Mouse (Mus musculus): ENCODE data around the gene Sf3a2. TPM values are rescaled to one million over a fixed set of nuclear protein-coding genes. Genes with fewer than 3 reads are reported as not detected.
A peak's percentile ranks its signal among the peaks of the same experiment; 100 is the strongest.

Sf3a2 gene
- 44.7 and 59.9 TPM in 2 replicates for polyA plus RNA-seq (2015; fragmentation: Nextera tagmentation; extraction: Ambion mirVana)

- WGBS, result under 1% methylated on average over 91 of the region's 104 CpGs
- H3K36me3 ChIP-seq (ENCODE audit: control insufficient read depth, insufficient read depth, low read length), result peaks cover 28% of the 10 kb centered on the region
- no peaks in the 10 kb centered on the region for H3K27me3 ChIP-seq (replicated peaks; ENCODE audit: control insufficient read depth, insufficient read depth, low read length)
These were observed at the start of gene Sf3a2, which contains the start of gene Plekhj1 for GRCm38 (mm10) chr10:80798150-80799006. Gene Sf3a2, plus strand, starts transcription at chr10:80798198. Gene Plekhj1, minus strand, starts transcription at chr10:80798626.

GRCm38 (mm10) chr10:80748609-80749008 is 49.4 kb upstream of the Sf3a2 start:
- Histone ChIP-seq H3K9ac (ENCODE audit: low read depth, low read length) (no peak overlapping the region), H3K27me3 (replicated peaks; ENCODE audit: control insufficient read depth, insufficient read depth, low read length) (no peaks in the 10 kb centered on the region), H3K4me3 (ENCODE audit: low read length) (no peak overlapping the region), H3K4me1 (ENCODE audit: control insufficient read depth, insufficient read depth, low read depth, low read length) (peaks cover 4% of the 10 kb centered on the region), H3K36me3 (ENCODE audit: control insufficient read depth, insufficient read depth, low read length) (no peaks in the 10 kb centered on the region), H3K27ac (ENCODE audit: low read depth, low read length) (no peak overlapping the region), H3K4me2 (ENCODE audit: low read length) (no peak overlapping the region), H3K9me3 (ENCODE audit: control insufficient read depth, low read length) (no peaks in the 10 kb centered on the region)
- WGBS, result 18% methylated on average over 6 of the region's 6 CpGs
- ATAC-seq, result no peak

More at GRCm38 (mm10) chr10:80798150-80799006, at the start of gene Sf3a2, which contains the start of gene Plekhj1:
- H3K9ac ChIP-seq (ENCODE audit: low read depth, low read length), result peak within 1 kb of the TSS; percentile 98
- peak; percentile 93 for ATAC-seq
- no peaks in the 10 kb centered on the region for H3K9me3 ChIP-seq (ENCODE audit: control insufficient read depth, low read length)
- H3K4me1 ChIP-seq (ENCODE audit: control insufficient read depth, insufficient read depth, low read depth, low read length), result peaks cover 27% of the 10 kb centered on the region
- peak within 1 kb of the TSS; percentile 94 for H3K4me2 ChIP-seq (ENCODE audit: low read length)
- H3K27ac ChIP-seq (ENCODE audit: low read depth, low read length), result peak within 1 kb of the TSS; percentile 98
- H3K4me3 ChIP-seq (ENCODE audit: low read length), result peak within 1 kb of the TSS; percentile 91

GRCm38 (mm10) chr10:80751188-80751832 is 46.7 kb upstream of the Sf3a2 start:
- Histone ChIP-seq H3K9ac (ENCODE audit: low read depth, low read length) (peak overlapping the region; percentile 2; the same call in 1 of the 2 replicates), H3K36me3 (ENCODE audit: control insufficient read depth, insufficient read depth, low read length) (no peaks in the 10 kb centered on the region), H3K4me3 (ENCODE audit: low read length) (peak overlapping the region; percentile 7; the same call in 1 of the 2 replicates), H3K9me3 (ENCODE audit: control insufficient read depth, low read length) (no peaks in the 10 kb centered on the region), H3K27me3 (replicated peaks; ENCODE audit: control insufficient read depth, insufficient read depth, low read length) (no peaks in the 10 kb centered on the region), H3K27ac (ENCODE audit: low read depth, low read length) (no peak overlapping the region), H3K4me2 (ENCODE audit: low read length) (peak overlapping the region; percentile 30), H3K4me1 (ENCODE audit: control insufficient read depth, insufficient read depth, low read depth, low read length) (peaks cover 13% of the 10 kb centered on the region)
- WGBS, result 16% methylated on average over 16 of the region's 16 CpGs
- no peak for ATAC-seq

- H3K4me1 ChIP-seq (ENCODE audit: control insufficient read depth, insufficient read depth, low read depth, low read length), result peaks cover 21% of the 10 kb centered on the region
- no peaks in the 10 kb centered on the region for H3K9me3 ChIP-seq (ENCODE audit: control insufficient read depth, low read length)
- 3% methylated on average over 6 of the region's 6 CpGs for WGBS
- no peak overlapping the region for H3K27ac ChIP-seq (ENCODE audit: low read depth, low read length)
- peak; percentile 24 for ATAC-seq
- H3K27me3 ChIP-seq (replicated peaks; ENCODE audit: control insufficient read depth, insufficient read depth, low read length), result no peaks in the 10 kb centered on the region
- no peak overlapping the region for H3K4me3 ChIP-seq (ENCODE audit: low read length)
- no peaks in the 10 kb centered on the region for H3K36me3 ChIP-seq (ENCODE audit: control insufficient read depth, insufficient read depth, low read length)
- H3K4me2 ChIP-seq (ENCODE audit: low read length), result peak overlapping the region; percentile 30
- H3K9ac ChIP-seq (ENCODE audit: low read depth, low read length), result no peak overlapping the region
These were observed 45.8 kb upstream of the Sf3a2 start for GRCm38 (mm10) chr10:80752079-80752625.

GRCm38 (mm10) chr10:80754594-80755290 is 43.3 kb upstream of the Sf3a2 start, which contains the start of gene Dot1l:
Gene Dot1l, plus strand, starts transcription at chr10:80755206.
- 1% methylated on average over 42 of the region's 57 CpGs for WGBS
- Histone ChIP-seq H3K9me3 (ENCODE audit: control insufficient read depth, low read length) (no peaks in the 10 kb centered on the region), H3K27ac (ENCODE audit: low read depth, low read length) (peak within 1 kb of the TSS; percentile 86), H3K4me1 (ENCODE audit: control insufficient read depth, insufficient read depth, low read depth, low read length) (peaks cover 35% of the 10 kb centered on the region), H3K4me2 (ENCODE audit: low read length) (peak within 1 kb of the TSS; percentile 65), H3K27me3 (replicated peaks; ENCODE audit: control insufficient read depth, insufficient read depth, low read length) (no peaks in the 10 kb centered on the region), H3K9ac (ENCODE audit: low read depth, low read length) (peak within 1 kb of the TSS; percentile 81), H3K36me3 (ENCODE audit: control insufficient read depth, insufficient read depth, low read length) (no peaks in the 10 kb centered on the region), H3K4me3 (ENCODE audit: low read length) (peak within 1 kb of the TSS; percentile 82)
- peak; percentile 94 for ATAC-seq

- peak overlapping the region; percentile 82 for H3K4me3 ChIP-seq (ENCODE audit: low read length)
- peaks cover 35% of the 10 kb centered on the region for H3K4me1 ChIP-seq (ENCODE audit: control insufficient read depth, insufficient read depth, low read depth, low read length)
- H3K4me2 ChIP-seq (ENCODE audit: low read length), result peak overlapping the region; percentile 65
- H3K9ac ChIP-seq (ENCODE audit: low read depth, low read length), result peak overlapping the region; percentile 81
- no peaks in the 10 kb centered on the region for H3K27me3 ChIP-seq (replicated peaks; ENCODE audit: control insufficient read depth, insufficient read depth, low read length)
- no peaks in the 10 kb centered on the region for H3K36me3 ChIP-seq (ENCODE audit: control insufficient read depth, insufficient read depth, low read length)
- H3K9me3 ChIP-seq (ENCODE audit: control insufficient read depth, low read length), result no peaks in the 10 kb centered on the region
- under 1% methylated on average over 57 of the region's 75 CpGs for WGBS
- H3K27ac ChIP-seq (ENCODE audit: low read depth, low read length), result peak overlapping the region; percentile 86
- ATAC-seq, result no peak
These were observed 42.5 kb upstream of the Sf3a2 start for GRCm38 (mm10) chr10:80755291-80756015.

GRCm38 (mm10) chr10:80756099-80756498 is 41.9 kb upstream of the Sf3a2 start:
- Histone ChIP-seq H3K27ac (ENCODE audit: low read depth, low read length) (no peak overlapping the region), H3K4me3 (ENCODE audit: low read length) (peak overlapping the region; percentile 82), H3K9me3 (ENCODE audit: control insufficient read depth, low read length) (no peaks in the 10 kb centered on the region), H3K4me2 (ENCODE audit: low read length) (peak overlapping the region; percentile 65), H3K4me1 (ENCODE audit: control insufficient read depth, insufficient read depth, low read depth, low read length) (peaks cover 39% of the 10 kb centered on the region), H3K36me3 (ENCODE audit: control insufficient read depth, insufficient read depth, low read length) (no peaks in the 10 kb centered on the region), H3K9ac (ENCODE audit: low read depth, low read length) (peak overlapping the region; percentile 81), H3K27me3 (replicated peaks; ENCODE audit: control insufficient read depth, insufficient read depth, low read length) (no peaks in the 10 kb centered on the region)
- 40% methylated on average over 3 of the region's 3 CpGs for WGBS
- no peak for ATAC-seq

- Histone ChIP-seq H3K27ac (ENCODE audit: low read depth, low read length) (no peak overlapping the region), H3K27me3 (replicated peaks; ENCODE audit: control insufficient read depth, insufficient read depth, low read length) (no peaks in the 10 kb centered on the region), H3K9me3 (ENCODE audit: control insufficient read depth, low read length) (no peaks in the 10 kb centered on the region), H3K9ac (ENCODE audit: low read depth, low read length) (no peak overlapping the region), H3K36me3 (ENCODE audit: control insufficient read depth, insufficient read depth, low read length) (no peaks in the 10 kb centered on the region), H3K4me1 (ENCODE audit: control insufficient read depth, insufficient read depth, low read depth, low read length) (peaks cover 39% of the 10 kb centered on the region), H3K4me2 (ENCODE audit: low read length) (peak overlapping the region; percentile 65), H3K4me3 (ENCODE audit: low read length) (peak overlapping the region; percentile 82)
- 60% methylated on average over 2 of the region's 2 CpGs for WGBS
- ATAC-seq, result no peak
These were observed 41.5 kb upstream of the Sf3a2 start for GRCm38 (mm10) chr10:80756509-80756908.
